In the genomic region with DNA sequence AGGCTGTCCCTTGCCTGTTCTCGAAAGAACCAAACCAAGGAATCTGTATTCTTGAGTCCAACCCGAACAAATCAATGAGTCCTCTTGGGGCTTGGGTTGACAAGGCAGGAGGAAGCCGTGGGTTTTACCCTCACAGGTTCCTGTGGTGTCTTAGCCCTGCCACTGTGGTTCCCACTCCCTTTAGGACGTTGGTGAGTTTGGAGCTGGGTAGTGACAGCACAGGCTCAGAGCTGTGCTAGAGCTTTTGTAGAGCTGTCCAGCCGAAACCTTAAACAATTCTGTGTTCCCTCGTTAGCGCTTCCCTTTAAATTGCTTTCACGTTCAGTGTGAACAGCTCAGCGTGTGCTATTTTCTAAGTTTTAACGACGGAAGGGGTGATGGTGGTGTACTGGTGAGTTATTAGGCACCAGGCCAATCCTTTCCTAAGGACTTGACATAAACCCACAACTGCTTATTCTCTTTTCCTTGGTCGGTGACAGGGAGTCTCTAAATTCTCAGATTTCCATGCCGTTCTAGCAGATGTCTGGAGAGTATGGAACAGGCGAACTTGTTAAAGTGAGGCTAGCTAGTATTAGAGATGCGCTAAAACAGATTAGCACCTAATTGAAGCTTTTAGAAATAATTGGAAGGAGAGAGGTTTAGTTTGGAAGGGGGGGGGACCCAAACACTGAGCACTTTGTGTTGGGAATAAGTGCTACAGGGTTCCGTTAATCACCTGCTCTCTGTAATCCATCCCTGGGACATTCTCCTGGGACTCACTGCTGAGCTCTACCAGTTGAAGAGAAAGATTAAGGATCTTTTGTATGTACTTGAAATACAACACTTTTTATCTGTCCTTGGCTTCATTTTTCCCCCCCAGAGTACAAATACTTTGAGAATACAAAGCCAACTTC, we compare ENCODE assay signal across 28 mouse cellular contexts. TPM values are rescaled to one million over a fixed set of nuclear protein-coding genes. Genes with fewer than 3 reads are reported as not detected.
DNase-seq lines count a peak whose midpoint lies in the region; ATAC-seq and TF ChIP-seq lines count a peak whose summit lies in the region.
"Had no signal": no experiment of that assay in that cellular context is flagged by ENCODE, and none has a peak within 500 bp of the region (broad histone marks: within the 10 kb centered on the region; RNA-seq: fewer than 3 reads in every experiment).

No protein-coding gene starts in this region.

- no peak overlapping the region for H3K27ac ChIP-seq in forebrain, embryonic 14.5 days (ENCODE audit: low read depth, low read length)
- H3K27ac ChIP-seq: heart, embryonic 10.5 days; heart, embryonic 15.5 days; hindbrain, embryonic 12.5 days; hindbrain, postnatal 0 days; intestine, embryonic 15.5 days; limb, embryonic 15.5 days; liver, embryonic 13.5 days; midbrain, embryonic 15.5 days; neural tube, embryonic 15.5 days had no signal

- H3K36me3 ChIP-seq in forebrain, embryonic 14.5 days (ENCODE audit: control insufficient read depth, insufficient read depth, low read length), result no peaks in the 10 kb centered on the region
- H3K36me3 ChIP-seq: heart, embryonic 10.5 days; heart, embryonic 15.5 days; hindbrain, embryonic 12.5 days; intestine, embryonic 15.5 days; limb, embryonic 15.5 days; liver, embryonic 13.5 days; midbrain, embryonic 15.5 days; neural tube, embryonic 15.5 days had no signal

- ATAC-seq in forebrain, embryonic 14.5 days, result peak; percentile 67
- no peak for ATAC-seq in activated CD4-positive, CD25-positive, alpha-beta regulatory T cell, adult 4 months
- ATAC-seq: CD4-positive, CD25-positive, alpha-beta regulatory T cell, adult 4 months; hindbrain, postnatal 0 days; intestine, embryonic 15.5 days; midbrain, embryonic 15.5 days had no signal

- peak; percentile 25 for DNase-seq in heart, adult 11 months
- DNase-seq in heart, adult 18-20 months, result no peak
- peak; percentile 77 for DNase-seq in brain, embryonic 14.5 days (ENCODE audit: low read depth)
- peak; percentile 65 for DNase-seq in forebrain, embryonic 14.5 days (ENCODE audit: low spot score)
- peak; percentile 9 for DNase-seq in retina, embryonic 14.5 days (ENCODE audit: low spot score)
- DNase-seq in frontal cortex, postnatal 25 days (ENCODE audit: low spot score in 2 of 2), result no peak
- DNase-seq: adrenal gland, adult 2 months; cerebellum, adult 11 months; cerebellum, postnatal 10 days; gastrocnemius, postnatal 10 days; kidney, adult 9 months; kidney, postnatal 10 days; liver, embryonic 13.5 days; lung, adult 2 months; lung, postnatal 10 days; right cerebral cortex, adult 18-20 months; spleen, adult 18-20 months; thymus, postnatal 14 days had no signal

- no peaks in the 10 kb centered on the region for H3K27me3 ChIP-seq in forebrain, embryonic 14.5 days (replicated peaks; ENCODE audit: control insufficient read depth, insufficient read depth, low read length)
- H3K27me3 ChIP-seq: heart, embryonic 15.5 days; hindbrain, embryonic 12.5 days; intestine, embryonic 15.5 days; limb, embryonic 15.5 days; liver, embryonic 13.5 days; midbrain, embryonic 15.5 days; neural tube, embryonic 15.5 days had no signal

- no peak overlapping the region for H3K9ac ChIP-seq in forebrain, embryonic 14.5 days (ENCODE audit: low read length)
- H3K9ac ChIP-seq: heart, embryonic 15.5 days; hindbrain, embryonic 12.5 days; intestine, embryonic 15.5 days; limb, embryonic 15.5 days; liver, embryonic 13.5 days; midbrain, embryonic 15.5 days; neural tube, embryonic 15.5 days had no signal

- H3K4me1 ChIP-seq in forebrain, embryonic 14.5 days (ENCODE audit: control insufficient read depth, insufficient read depth, low read length), result no peaks in the 10 kb centered on the region
- H3K4me1 ChIP-seq: heart, embryonic 10.5 days; heart, embryonic 15.5 days; hindbrain, embryonic 12.5 days; intestine, embryonic 15.5 days; liver, embryonic 13.5 days; midbrain, embryonic 15.5 days; neural tube, embryonic 15.5 days had no signal

- no peak for TF ChIP-seq CTCF in brain, embryonic 14.5 days (IDR thresholded peaks at IDR 0.05; ENCODE audit: borderline replicate concordance, extremely low read depth, insufficient read depth, insufficient read length)

- 16% methylated on average over 16 of the region's 16 CpGs for WGBS in forebrain, embryonic 14.5 days

- no peak for TF ChIP-seq POLR2A in brain, embryonic 14.5 days (IDR thresholded peaks at IDR 0.05; ENCODE audit: borderline replicate concordance, extremely low read depth, insufficient read depth, insufficient read length, poor library complexity, severe bottlenecking)

- H3K4me3 ChIP-seq in forebrain, embryonic 14.5 days (ENCODE audit: low read depth, low read length), result no peak overlapping the region
- H3K4me3 ChIP-seq: heart, embryonic 10.5 days; heart, embryonic 15.5 days; hindbrain, embryonic 12.5 days; intestine, embryonic 15.5 days; limb, embryonic 15.5 days; liver, embryonic 13.5 days; midbrain, embryonic 15.5 days; neural tube, embryonic 15.5 days had no signal

- peak overlapping the region; percentile 12; the same call in 1 of the 2 replicates for H3K4me2 ChIP-seq in forebrain, embryonic 14.5 days (ENCODE audit: low read length)
- H3K4me2 ChIP-seq: heart, embryonic 15.5 days; hindbrain, embryonic 12.5 days; intestine, embryonic 15.5 days; limb, embryonic 15.5 days; liver, embryonic 13.5 days; midbrain, embryonic 15.5 days; neural tube, embryonic 15.5 days had no signal

- H3K9me3 ChIP-seq in forebrain, embryonic 14.5 days (replicated peaks; ENCODE audit: control insufficient read depth, low read length), result no peaks in the 10 kb centered on the region
- H3K9me3 ChIP-seq: heart, embryonic 10.5 days; heart, embryonic 15.5 days; hindbrain, embryonic 12.5 days; intestine, embryonic 15.5 days; limb, embryonic 15.5 days; liver, embryonic 13.5 days; midbrain, embryonic 15.5 days; neural tube, embryonic 15.5 days had no signal

RNA-seq across cellular contexts. Expression of a gene that starts 16.6 kb away (rescaled TPM):
- total RNA-seq in heart, adult 18-20 months (2021), result 1 to 10 TPM; 2.1 to 2.9 TPM
- polyA plus RNA-seq in brain, embryonic 14.5 days (2012; rRNA removed), result 4.8 and 4.9 TPM in 2 replicates
- polyA plus RNA-seq in forebrain, embryonic 14.5 days (2014; fragmentation: Nextera tagmentation; extraction: Ambion mirVana), result 0.89 and 1.5 TPM in 2 replicates
- polyA plus RNA-seq in activated CD4-positive, CD25-positive, alpha-beta regulatory T cell, adult 4 months (2017; shearing (Covaris generic)), result 1 to 10 TPM in 1 of 2 experiments, under 1 TPM in 1; 0.84 to 1.8 TPM

Comparison
In these comparisons a context has a peak if more than half of its experiments do, and no peak if none do; other contexts are left out.
1. DNase-seq: peak in heart, adult 11 months (single experiment), brain, embryonic 14.5 days (single experiment), forebrain, embryonic 14.5 days (single experiment) and retina, embryonic 14.5 days (single experiment); none in heart, adult 18-20 months (0 of 2) and frontal cortex, postnatal 25 days (0 of 2).